Mouse (Mus musculus) hindbrain, embryonic 11.5 days (tissue): ENCODE measurements around the gene Gpr153. TPM values are rescaled to one million over a fixed set of nuclear protein-coding genes. Genes with fewer than 3 reads are reported as not detected.
"Not testable (repeated sequence)": the region's sequence is repeated elsewhere in the genome, so short reads cannot be mapped to it uniquely, and the experiment has no call there.

ENCODE experiments used
- ATAC-seq: fragments of 200-750 bp; cut with Nextera tagmentation; 2 replicates; pipeline ENCODE4 v1.8.0; 2017; ENCODE audit warnings: mild to moderate bottlenecking, moderate TSS enrichment, moderate library complexity; ENCODE audit not compliant: low FRiP score
- DNase-seq: peaks from one replicate; pipeline ENCODE4 v3.0.0-alpha.2; 2015; ENCODE audit warnings: low spot score
- H3K27ac ChIP-seq: fragments of 300-500 bp; sonication (generic); 2 replicates; pipeline ENCODE4 v1.5.1; 2014; ENCODE audit warnings: mild to moderate bottlenecking, low read depth, low read length
- H3K27me3 ChIP-seq: fragments of 300-500 bp; sonication (generic); 2 replicates; pipeline ENCODE4 v1.6.1; 2014; ENCODE audit warnings: mild to moderate bottlenecking, low read length, moderate library complexity, mixed read lengths; ENCODE audit not compliant: control insufficient read depth, insufficient read depth
- H3K36me3 ChIP-seq: fragments of 300-500 bp; sonication (generic); 2 replicates; pipeline ENCODE4 v1.6.1; 2014; ENCODE audit warnings: mild to moderate bottlenecking, low read length, moderate library complexity, mixed read lengths; ENCODE audit not compliant: control insufficient read depth, insufficient read depth
- H3K4me1 ChIP-seq: fragments of 300-500 bp; sonication (generic); replicated peaks from 2 replicates; pipeline ENCODE4 v1.6.1; 2014; ENCODE audit warnings: low read length, mixed read lengths; ENCODE audit not compliant: control insufficient read depth, insufficient read depth
- H3K4me2 ChIP-seq: fragments of 300-500 bp; sonication (generic); replicated peaks from 2 replicates; pipeline ENCODE4 v1.6.1; 2014; ENCODE audit warnings: mild to moderate bottlenecking, low read depth, low read length
- H3K4me3 ChIP-seq: fragments of 300-500 bp; sonication (generic); 2 replicates; pipeline ENCODE4 v1.5.1; 2014; ENCODE audit warnings: low read depth, low read length
- H3K9ac ChIP-seq: fragments of 300-500 bp; sonication (generic); 2 replicates; pipeline ENCODE4 v1.6.1; 2014; ENCODE audit warnings: low read depth, low read length
- H3K9me3 ChIP-seq: fragments of 300-500 bp; sonication (generic); 2 replicates; pipeline ENCODE4 v1.6.1; 2016; ENCODE audit warnings: low read length; ENCODE audit not compliant: control insufficient read depth
- WGBS: fragments of 180-500 bp; shearing (Covaris S2); extraction: QIAGEN DNeasy Blood & Tissue Kit; methylation state at CpG from one replicate; pipeline ENCODE4 v1.1.7; 2014; 5-methylcytosine and 5-hydroxymethylcytosine counted together
- polyA plus RNA-seq: library from polyadenylated mRNA; unstranded; fragments of >200 nt; fragmentation: Nextera tagmentation; extraction: Ambion mirVana; gene quantifications from 2 replicates; pipeline ENCODE4 v1.2.1, GENCODE M21; 2014

Gpr153 gene
- polyA plus RNA-seq = 8.7 and 9.5 TPM in 2 replicates

- peak within 1 kb of the TSS; percentile 65 for H3K9ac ChIP-seq
- H3K4me2 ChIP-seq = peak within 1 kb of the TSS; percentile 84
- ATAC-seq (peak; percentile 68), DNase-seq (peak; percentile 71)
- peak within 1 kb of the TSS; percentile 49 for H3K4me3 ChIP-seq
- no peaks in the 10 kb centered on the region for H3K9me3 ChIP-seq
- H3K4me1 ChIP-seq = peaks cover 9% of the 10 kb centered on the region
- H3K36me3 ChIP-seq = no peaks in the 10 kb centered on the region
- peaks cover 27% of the 10 kb centered on the region for H3K27me3 ChIP-seq
- WGBS = under 1% methylated on average over 33 of the region's 48 CpGs
- peak within 1 kb of the TSS; percentile 68 for H3K27ac ChIP-seq
These were observed at the start of gene Gpr153 for GRCm38 (mm10) chr4:152273621-152274236. Gpr153 (plus strand) TSS chr4:152274232.

DNA sequence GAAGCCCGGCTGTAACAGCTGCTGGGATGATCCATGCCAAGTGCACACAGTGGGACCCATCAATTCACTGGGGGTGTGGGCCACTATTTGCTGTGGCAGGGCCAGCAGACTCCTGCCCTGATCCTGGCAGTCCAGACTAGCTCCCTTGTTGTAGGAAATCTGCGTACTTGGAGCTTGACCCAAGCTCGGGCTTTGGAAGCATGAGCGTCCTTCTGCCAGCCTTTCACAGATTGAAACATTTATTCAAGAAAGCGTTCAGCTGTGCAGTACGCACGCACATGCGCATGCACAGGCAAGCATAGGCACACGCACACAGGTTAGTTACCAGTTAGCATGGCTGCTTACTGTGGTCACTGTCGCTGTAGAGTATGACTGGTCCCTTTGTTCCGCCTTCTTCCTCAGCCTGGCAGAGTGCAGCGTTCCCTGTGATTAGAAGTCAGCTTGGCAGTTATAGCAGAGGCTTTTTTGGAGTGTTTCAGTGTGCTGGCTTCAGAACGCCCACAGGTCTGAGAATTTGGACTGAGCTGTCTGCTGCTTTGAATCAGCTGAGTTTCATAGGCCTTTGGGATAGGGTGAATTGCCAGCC, 47.0 kb upstream of the Gpr153 start:
- Histone ChIP-seq H3K27me3 (no peaks in the 10 kb centered on the region), H3K4me3 (no peak overlapping the region), H3K9ac (0 out of 2 replicates have a peak overlapping the region, but pooled peaks have one; percentile 7), H3K9me3 (no peaks in the 10 kb centered on the region), H3K4me2 (no peak overlapping the region), H3K27ac (no peak overlapping the region), H3K36me3 (no peaks in the 10 kb centered on the region), H3K4me1 (no peaks in the 10 kb centered on the region; the same call in none of the 2 replicates)
- WGBS = 87% methylated on average over 13 of the region's 13 CpGs
- no peak for DNase-seq
- ATAC-seq = no peak

DNA sequence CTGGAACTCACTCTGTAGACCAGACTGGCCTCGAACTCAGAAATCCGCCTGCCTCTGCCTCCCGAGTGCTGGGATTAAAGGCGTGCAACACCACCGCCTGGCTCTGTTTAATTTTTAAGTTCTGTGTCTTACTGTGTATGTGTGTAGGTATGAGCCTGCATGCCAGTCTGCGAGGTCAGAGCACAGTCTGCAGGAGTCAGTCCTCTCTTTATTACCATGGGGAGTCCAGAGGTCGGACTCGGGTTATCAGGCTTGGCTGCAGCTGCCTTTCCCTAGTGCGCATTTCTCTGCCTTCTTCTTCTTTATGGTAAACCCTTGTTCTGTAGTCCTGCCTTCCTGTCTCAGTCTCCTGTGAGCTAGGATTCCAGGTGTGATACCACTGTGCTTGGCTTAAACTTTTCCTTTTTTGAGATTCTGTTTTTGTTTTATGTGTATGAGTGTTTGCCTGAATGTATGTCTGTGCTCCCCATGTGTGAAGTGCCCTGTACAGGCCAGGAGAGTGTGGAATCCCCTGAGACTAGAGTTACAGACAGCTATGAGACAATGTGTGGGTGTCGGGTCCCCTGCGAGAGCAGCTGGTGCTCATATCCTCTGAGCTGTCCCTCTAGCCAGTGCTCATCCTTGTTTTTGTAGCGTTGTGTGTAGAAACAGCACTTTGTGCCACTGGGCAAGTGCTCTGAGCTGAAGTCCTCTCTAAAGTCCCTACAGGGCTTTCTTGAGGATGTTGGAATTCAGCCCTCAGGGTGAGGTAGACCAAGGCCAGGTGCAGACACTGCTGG, 46.1 kb upstream of the Gpr153 start:
- H3K27ac ChIP-seq = no peak overlapping the region
- no peaks in the 10 kb centered on the region for H3K27me3 ChIP-seq
- DNase-seq = no peak
- H3K4me3 ChIP-seq = no peak overlapping the region
- no peaks in the 10 kb centered on the region for H3K9me3 ChIP-seq
- no peak overlapping the region for H3K9ac ChIP-seq
- 85% methylated on average over 12 of the region's 12 CpGs for WGBS
- ATAC-seq = no peak
- H3K36me3 ChIP-seq = no peaks in the 10 kb centered on the region
- H3K4me2 ChIP-seq = no peak overlapping the region
- no peaks in the 10 kb centered on the region; the same call in none of the 2 replicates for H3K4me1 ChIP-seq

- 47% methylated on average over 4 of the region's 4 CpGs for WGBS
- not testable (repeated sequence) for H3K4me2 ChIP-seq, H3K27me3 ChIP-seq, H3K4me3 ChIP-seq, DNase-seq, H3K4me1 ChIP-seq, ATAC-seq, H3K9ac ChIP-seq, H3K9me3 ChIP-seq, H3K27ac ChIP-seq, H3K36me3 ChIP-seq
These were observed 43.7 kb upstream of the Gpr153 start for GRCm38 (mm10) chr4:152230331-152230730.

DNA sequence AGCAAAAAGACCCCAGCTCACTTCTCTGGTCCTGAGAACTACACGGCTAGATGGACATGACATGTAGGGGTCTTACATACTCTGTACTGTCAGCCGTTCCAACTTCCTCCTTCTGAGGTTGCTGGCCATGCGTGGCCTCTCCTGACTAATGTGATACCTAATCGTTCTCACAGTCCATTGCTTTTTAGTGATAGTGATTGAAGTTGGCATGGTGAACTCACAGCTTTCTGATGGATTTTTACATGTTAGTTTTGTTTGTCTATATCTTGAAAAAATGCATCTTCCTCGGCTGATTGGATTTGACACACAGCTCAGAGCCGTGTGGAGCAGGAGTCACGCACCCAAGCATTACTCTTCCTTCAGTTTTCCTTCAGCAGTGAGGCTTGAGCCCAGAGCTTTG, 42.7 kb upstream of the Gpr153 start:
- DNase-seq (no peak), ATAC-seq (no peak)
- Histone ChIP-seq H3K9ac (no peak overlapping the region), H3K9me3 (no peaks in the 10 kb centered on the region), H3K27me3 (no peaks in the 10 kb centered on the region), H3K36me3 (no peaks in the 10 kb centered on the region), H3K4me2 (no peak overlapping the region), H3K4me3 (no peak overlapping the region), H3K4me1 (no peaks in the 10 kb centered on the region; the same call in none of the 2 replicates), H3K27ac (no peak overlapping the region)
- 88% methylated on average over 7 of the region's 7 CpGs for WGBS

DNA sequence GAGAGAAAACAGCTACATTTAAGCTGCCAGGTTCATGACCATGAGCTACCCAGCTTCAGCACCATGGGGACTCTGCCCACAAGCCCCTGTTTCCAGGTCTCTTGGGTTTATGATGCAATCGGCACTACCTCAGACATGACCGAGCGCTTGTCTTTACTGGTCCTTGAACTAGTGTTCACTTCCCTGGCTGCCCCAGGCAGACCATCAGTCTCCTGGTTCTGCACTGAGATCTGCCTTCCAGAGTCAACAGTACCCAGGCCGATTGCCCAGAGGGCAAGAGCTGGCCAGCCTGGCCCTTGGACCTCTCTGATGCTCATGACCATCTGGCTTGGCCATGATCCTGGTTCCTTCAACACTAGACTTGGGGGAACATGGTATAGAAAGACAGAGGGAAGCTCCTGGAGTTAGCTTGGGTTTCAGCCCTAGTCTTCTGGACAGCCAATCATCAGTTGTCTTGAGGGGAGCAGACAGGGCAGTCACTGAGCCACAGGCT, 41.6 kb upstream of the Gpr153 start:
- Histone ChIP-seq H3K36me3 (no peaks in the 10 kb centered on the region), H3K27me3 (no peaks in the 10 kb centered on the region), H3K9ac (no peak overlapping the region), H3K4me1 (no peaks in the 10 kb centered on the region; the same call in 1 of the 2 replicates), H3K9me3 (no peaks in the 10 kb centered on the region), H3K27ac (no peak overlapping the region), H3K4me3 (no peak overlapping the region), H3K4me2 (no peak overlapping the region)
- 95% methylated on average over 4 of the region's 4 CpGs for WGBS
- ATAC-seq (no peak), DNase-seq (no peak)

DNA sequence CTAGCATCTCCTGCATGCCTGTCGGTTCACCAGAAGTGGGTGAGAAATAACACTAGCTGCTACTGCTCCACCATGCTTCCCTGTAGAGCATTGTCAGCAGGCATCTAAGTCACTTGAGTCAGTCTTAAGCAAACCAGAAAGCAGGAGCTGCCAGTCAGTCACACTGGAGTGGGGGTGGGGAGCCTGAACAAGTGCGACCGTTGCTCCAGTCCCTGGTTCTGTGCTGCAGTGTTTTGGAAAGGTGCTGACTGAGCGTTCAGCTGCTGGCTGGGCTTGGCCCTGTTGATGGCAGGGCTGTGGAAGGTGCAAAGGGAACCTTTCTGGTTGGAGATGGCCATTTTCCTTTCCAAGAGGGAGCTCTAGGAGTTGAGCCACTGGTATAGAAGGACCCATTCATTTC, 34.1 kb upstream of the Gpr153 start:
- WGBS = 55% methylated on average over 4 of the region's 4 CpGs
- H3K36me3 ChIP-seq = no peaks in the 10 kb centered on the region
- H3K9ac ChIP-seq = no peak overlapping the region
- H3K9me3 ChIP-seq = no peaks in the 10 kb centered on the region
- H3K4me1 ChIP-seq = no peaks in the 10 kb centered on the region
- H3K27ac ChIP-seq = no peak overlapping the region
- H3K4me3 ChIP-seq = no peak overlapping the region
- no peak for ATAC-seq
- H3K4me2 ChIP-seq = no peak overlapping the region
- DNase-seq = no peak
- no peaks in the 10 kb centered on the region for H3K27me3 ChIP-seq

- WGBS = 87% methylated on average over 9 of the region's 9 CpGs
- Histone ChIP-seq H3K27me3 (no peaks in the 10 kb centered on the region), H3K4me3 (no peak overlapping the region), H3K36me3 (no peaks in the 10 kb centered on the region), H3K4me2 (no peak overlapping the region), H3K4me1 (no peaks in the 10 kb centered on the region), H3K9me3 (no peaks in the 10 kb centered on the region), H3K9ac (no peak overlapping the region), H3K27ac (no peak overlapping the region)
- DNase-seq (no peak), ATAC-seq (no peak)
These were observed 30.7 kb upstream of the Gpr153 start for GRCm38 (mm10) chr4:152243241-152243891.
